Mouse (Mus musculus) liver, adult 2 months (tissue): ENCODE results near the gene Cdc25a.
A peak's percentile ranks its signal among the peaks of the same experiment; 100 is the strongest.

Source experiments
- CTCF ChIP-seq: fragments of 200-500 bp; IDR thresholded peaks from 2 replicates; pipeline ENCODE4 v1.5.1; 2011; ENCODE audit warnings: low read depth, low read length, control low read depth
- POLR2A ChIP-seq: fragments of 200-500 bp; IDR thresholded peaks from 2 replicates; pipeline ENCODE4 v1.6.1; 2011; ENCODE audit warnings: low read length, control low read depth; ENCODE audit not compliant: insufficient read depth; ENCODE audit errors: extremely low read depth

DNA sequence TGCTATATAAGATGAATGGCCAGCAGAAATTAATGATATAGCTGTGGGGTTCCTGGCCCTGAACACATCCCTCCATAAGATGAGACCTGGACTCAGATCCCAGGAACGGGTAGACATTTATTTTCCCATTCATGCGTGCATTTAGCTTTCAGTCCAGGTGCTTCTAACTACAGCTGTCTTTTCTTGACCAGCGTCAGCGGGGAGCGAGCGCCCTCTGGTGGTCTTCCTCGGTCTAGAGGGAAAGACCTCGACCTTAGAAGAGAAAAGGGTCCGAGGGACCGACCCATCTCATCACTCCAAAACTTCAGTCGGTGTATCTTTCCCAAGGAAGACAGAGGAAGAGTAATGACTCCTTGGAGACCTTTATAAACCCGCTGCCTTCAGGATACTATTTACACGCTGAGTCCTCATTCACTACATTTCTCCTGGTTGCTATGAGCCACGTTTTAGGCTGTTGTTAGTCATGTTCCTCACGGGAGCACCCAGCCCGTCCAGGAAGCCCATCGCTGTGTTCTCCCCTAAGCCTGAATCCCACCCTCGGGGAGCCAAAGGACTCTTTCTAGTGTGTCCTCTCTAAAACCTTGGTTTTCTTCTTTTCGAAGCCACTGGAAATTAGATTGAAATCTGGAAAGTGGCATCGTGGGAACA lies 12.9 kb upstream of the Cdc25a start:
- no peak for TF ChIP-seq POLR2A
- peak; percentile 94 for TF ChIP-seq CTCF
